Mouse (Mus musculus): ENCODE results near the gene Ccdc171. TPM values are rescaled to one million over a fixed set of nuclear protein-coding genes. Genes with fewer than 3 reads are reported as not detected.

Gene Ccdc171
- polyA plus RNA-seq, 1 experiment from 2014 or later, result 3.6 TPM

GRCm38 (mm10) chr4:83878236-83878635 lies 352.9 kb downstream of the Ccdc171 start:
- H3K9ac ChIP-seq (ENCODE audit: low read length), result no peak overlapping the region
- no peaks in the 10 kb centered on the region for H3K36me3 ChIP-seq (ENCODE audit: control insufficient read depth, insufficient read depth, low read length)
- H3K9me3 ChIP-seq (ENCODE audit: control insufficient read depth, low read length), result no peaks in the 10 kb centered on the region
- H3K4me1 ChIP-seq (ENCODE audit: control insufficient read depth in 2 of 2, insufficient read depth in 2 of 2, low read length in 2 of 2), result no peaks in the 10 kb centered on the region
- 80% methylated on average over 8 of the region's 8 CpGs for WGBS
- no peak overlapping the region for H3K4me2 ChIP-seq (ENCODE audit: low read length)
- H3K4me3 ChIP-seq (ENCODE audit: control insufficient read depth in 1 of 2, insufficient read depth in 1 of 2, low read depth in 1 of 2, low read length in 2 of 2), result no peak overlapping the region
- H3K27ac ChIP-seq (replicated peaks in 1 of 2; ENCODE audit: control insufficient read depth in 1 of 2, insufficient read depth in 1 of 2, low read depth in 2 of 2, low read length in 2 of 2), result no peak overlapping the region
- no peak for ATAC-seq (ENCODE audit: insufficient number of reproducible peaks, insufficient read depth, low FRiP score, low read depth)
- no peaks in the 10 kb centered on the region for H3K27me3 ChIP-seq (ENCODE audit: control insufficient read depth, insufficient read depth, low read length)

- no peak overlapping the region for H3K9ac ChIP-seq (ENCODE audit: low read length)
- no peaks in the 10 kb centered on the region for H3K36me3 ChIP-seq (ENCODE audit: control insufficient read depth, insufficient read depth, low read length)
- H3K4me3 ChIP-seq (ENCODE audit: control insufficient read depth in 1 of 2, insufficient read depth in 1 of 2, low read depth in 1 of 2, low read length in 2 of 2), result no peak overlapping the region
- no peaks in the 10 kb centered on the region for H3K4me1 ChIP-seq (ENCODE audit: control insufficient read depth in 2 of 2, insufficient read depth in 2 of 2, low read length in 2 of 2)
- ATAC-seq (ENCODE audit: insufficient number of reproducible peaks, insufficient read depth, low FRiP score, low read depth), result no peak
- H3K27me3 ChIP-seq (ENCODE audit: control insufficient read depth, insufficient read depth, low read length), result no peaks in the 10 kb centered on the region
- no peak overlapping the region for H3K27ac ChIP-seq (replicated peaks in 1 of 2; ENCODE audit: control insufficient read depth in 1 of 2, insufficient read depth in 1 of 2, low read depth in 2 of 2, low read length in 2 of 2)
- no peak overlapping the region for H3K4me2 ChIP-seq (ENCODE audit: low read length)
- no peaks in the 10 kb centered on the region for H3K9me3 ChIP-seq (ENCODE audit: control insufficient read depth, low read length)
- 48% methylated on average over 13 of the region's 13 CpGs for WGBS
Measured at GRCm38 (mm10) chr4:83888459-83889054, 363.2 kb downstream of the Ccdc171 start.

- Histone ChIP-seq H3K4me3 (ENCODE audit: control insufficient read depth in 1 of 2, insufficient read depth in 1 of 2, low read depth in 1 of 2, low read length in 2 of 2) (peak overlapping the region; percentile 3 to 13; a peak in 2 of 4 replicates), H3K27me3 (ENCODE audit: control insufficient read depth, insufficient read depth, low read length) (no peaks in the 10 kb centered on the region), H3K36me3 (ENCODE audit: control insufficient read depth, insufficient read depth, low read length) (no peaks in the 10 kb centered on the region), H3K4me2 (ENCODE audit: low read length) (peak overlapping the region; percentile 49), H3K9me3 (ENCODE audit: control insufficient read depth, low read length) (no peaks in the 10 kb centered on the region), H3K27ac (replicated peaks in 1 of 2; ENCODE audit: control insufficient read depth in 1 of 2, insufficient read depth in 1 of 2, low read depth in 2 of 2, low read length in 2 of 2) (peak overlapping the region; percentile 39 to 44; a peak in 3 of 4 replicates), H3K9ac (ENCODE audit: low read length) (no peak overlapping the region), H3K4me1 (ENCODE audit: control insufficient read depth in 2 of 2, insufficient read depth in 2 of 2, low read length in 2 of 2) (peaks cover 4 to 7% of the 10 kb centered on the region in 2 experiments; a peak in 3 of 4 replicates)
- no peak for ATAC-seq (ENCODE audit: insufficient number of reproducible peaks, insufficient read depth, low FRiP score, low read depth)
- 41% methylated on average over 9 of the region's 9 CpGs for WGBS
Measured at GRCm38 (mm10) chr4:83902081-83902645, 376.8 kb downstream of the Ccdc171 start.

Other genes starting within 250 kb of the Ccdc171 start
- 2.5 and 3.5 TPM in 2 replicates for gene Ttc39b, start 201.3 kb upstream of the Ccdc171 start, polyA plus RNA-seq (2014; fragmentation: Nextera tagmentation; extraction: Ambion mirVana)
- gene Snapc3, start 107.8 kb upstream of the Ccdc171 start, polyA plus RNA-seq (2014; fragmentation: Nextera tagmentation; extraction: Ambion mirVana), result 30.7 and 33.7 TPM in 2 replicates
- gene Psip1, start 39.1 kb upstream of the Ccdc171 start, polyA plus RNA-seq (2014; fragmentation: Nextera tagmentation; extraction: Ambion mirVana), result 92.6 and 99.9 TPM in 2 replicates

Data from heart, embryonic 14.5 days (tissue).